Mouse (Mus musculus) CD4-positive, CD25-positive, alpha-beta regulatory T cell, adult 9 weeks (primary cell): ENCODE data around the gene Gpr18. TPM values are rescaled to one million over a fixed set of nuclear protein-coding genes. Genes with fewer than 3 reads are reported as not detected.

Source experiments
- polyA plus RNA-seq: library from polyadenylated mRNA; unstranded; fragments of 100-300 nt; shearing (Covaris generic); gene quantifications from one replicate; pipeline ENCODE4 v1.2.1, GENCODE M21; 2017

Gene Gpr18
- polyA plus RNA-seq: 129 TPM

GRCm38 (mm10) chr14:121915621-121916020 is at the start of gene Gpr18:
Gene Gpr18 (minus strand): TSS chr14:121915781.

DNA sequence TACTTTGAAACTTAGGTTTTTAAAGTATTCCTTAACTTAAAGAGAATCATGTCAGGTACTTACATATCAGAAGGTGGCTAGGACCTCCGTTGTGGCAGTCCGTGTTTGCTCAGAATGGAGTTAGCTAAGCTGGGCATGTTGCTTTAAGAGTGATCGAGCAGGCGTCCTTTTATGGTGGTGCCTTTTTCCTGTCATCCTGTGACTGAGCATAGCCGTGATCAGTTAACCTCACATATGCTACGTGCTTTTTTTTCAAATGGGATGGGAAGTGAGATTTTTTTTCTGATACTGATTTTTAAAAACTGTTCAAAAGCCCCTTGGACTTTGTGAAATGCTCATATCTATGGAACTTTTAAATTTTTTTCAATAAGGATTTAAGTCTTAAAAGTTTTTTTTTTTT is 49.4 kb upstream of the Gpr18 start, which contains the start of gene Gpr183:
Gene Gpr183, minus strand, starts transcription at position 206 of the 400 bp plus-strand sequence.

DNA sequence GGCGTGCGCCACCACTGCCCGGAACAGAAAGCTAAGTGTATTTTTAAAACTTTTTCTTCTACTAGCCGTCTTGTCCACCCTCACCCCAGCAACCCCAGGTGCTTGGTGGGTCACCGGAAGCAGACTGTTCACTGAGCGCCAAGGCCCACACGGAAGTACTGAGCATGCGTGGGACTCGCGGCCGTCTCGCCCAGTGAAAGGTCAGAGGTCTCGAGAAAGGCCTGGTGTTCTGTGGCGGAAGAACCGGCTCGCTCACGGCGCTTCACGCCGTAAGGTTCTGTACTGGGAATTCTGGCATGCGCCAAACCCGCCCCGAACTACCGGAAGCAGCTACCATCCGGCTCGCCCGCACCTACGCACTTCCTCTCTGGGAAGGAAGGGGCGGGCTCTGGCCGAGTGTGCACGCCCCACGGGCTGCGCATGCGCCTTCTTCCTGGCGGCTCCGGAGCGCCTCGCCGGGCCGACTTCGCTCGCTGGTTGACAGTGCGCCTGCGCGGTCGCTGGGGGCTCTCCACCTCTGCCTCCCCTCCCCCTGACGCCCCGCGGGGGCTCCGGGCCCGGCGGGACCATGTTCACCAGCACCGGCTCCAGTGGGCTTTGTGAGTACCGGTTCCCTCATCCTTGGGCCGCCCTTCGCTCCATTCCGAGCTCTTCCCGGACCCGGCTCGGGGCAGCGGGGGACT is 37.3 kb downstream of the Gpr18 start, which contains the start of gene Ubac2:
Gene Ubac2, plus strand, starts transcription at position 445 of the 683 bp plus-strand sequence.

Other genes starting within 250 kb of the Gpr18 start
- gene Dock9, start 117.9 kb downstream of the Gpr18 start, polyA plus RNA-seq: 2.3 TPM
- 204 TPM for gene Ubac2, start 37.2 kb downstream of the Gpr18 start, polyA plus RNA-seq
- 120 TPM for gene Gpr183, start 49.4 kb upstream of the Gpr18 start, polyA plus RNA-seq
- 0.41 TPM for gene Timm8a2, start 118.9 kb upstream of the Gpr18 start, polyA plus RNA-seq
- 51.4 TPM for gene Tm9sf2, start 191.3 kb upstream of the Gpr18 start, polyA plus RNA-seq